Mouse (Mus musculus): ENCODE measurements at regions not wholly inside any gene's neighbourhood (a gene's known extent, or its start where the extent isn't known, plus 50 kb on each side); places are given as distances from the start of the nearest gene placed in this dataset.

DNA sequence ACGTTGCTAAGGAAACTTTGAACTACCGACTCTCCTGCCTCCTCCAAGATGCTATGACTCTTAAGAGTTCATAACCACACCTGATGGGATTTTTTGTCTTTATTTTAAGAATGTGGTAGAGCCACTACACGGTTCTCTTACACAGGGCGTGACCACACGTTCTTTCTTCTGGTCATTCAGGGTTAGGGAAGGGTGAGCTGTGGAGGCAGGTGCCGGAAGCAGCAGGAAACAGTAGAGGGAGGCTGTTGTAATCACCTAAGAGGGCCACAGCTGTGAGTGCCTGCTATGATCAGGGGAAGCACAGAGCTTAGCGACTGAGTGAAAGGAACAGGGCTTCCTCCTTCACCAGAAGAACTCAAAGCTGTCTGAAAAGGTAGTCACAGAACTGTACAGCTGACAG is 50.6 kb upstream of the Larp1 start:
- DNase-seq (ENCODE audit: low spot score in 2 of 2) = no peak

DNA sequence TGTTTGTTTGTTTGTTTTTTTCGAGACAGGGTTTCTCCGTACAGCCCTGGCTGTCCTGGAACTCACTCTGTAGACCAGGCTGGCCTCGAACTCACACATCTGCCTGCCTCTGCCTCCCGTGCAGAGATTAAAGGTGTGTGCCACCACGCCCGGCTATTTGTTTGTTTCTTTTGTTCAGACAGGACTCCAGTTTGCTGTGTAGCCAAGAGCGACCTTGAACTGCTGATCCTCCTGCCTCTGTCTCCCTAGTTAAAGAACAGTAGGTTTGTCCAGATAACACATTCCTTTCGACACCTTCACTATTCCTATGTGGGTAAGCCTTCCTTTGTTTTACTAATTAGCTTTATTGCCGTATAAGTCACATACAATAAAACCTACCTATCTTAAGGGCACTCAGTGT is 52.0 kb upstream of the Larp1 start:
- DNase-seq (ENCODE audit: low spot score in 2 of 2) = no peak

DNA sequence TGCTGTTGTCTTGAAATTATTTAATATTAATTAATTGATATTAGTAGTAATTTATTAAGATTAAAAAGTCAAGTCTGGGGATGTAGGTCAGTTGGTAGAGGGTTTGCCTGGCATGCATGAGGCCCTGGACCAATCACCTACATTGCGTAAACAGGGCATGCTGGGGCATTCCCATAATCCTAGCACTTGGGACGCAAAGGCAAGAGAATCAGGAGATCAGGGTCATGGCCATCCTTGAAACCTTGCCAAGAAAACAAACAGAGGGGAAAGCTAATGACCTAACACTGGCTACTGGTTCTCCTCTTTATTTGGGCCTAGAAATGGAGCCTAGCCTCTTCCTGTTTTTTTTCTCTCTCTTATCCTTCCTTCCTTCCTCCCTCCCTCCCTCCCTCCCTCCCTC is 52.8 kb upstream of the Larp1 start:
- no peak for DNase-seq (ENCODE audit: low spot score in 2 of 2)

DNA sequence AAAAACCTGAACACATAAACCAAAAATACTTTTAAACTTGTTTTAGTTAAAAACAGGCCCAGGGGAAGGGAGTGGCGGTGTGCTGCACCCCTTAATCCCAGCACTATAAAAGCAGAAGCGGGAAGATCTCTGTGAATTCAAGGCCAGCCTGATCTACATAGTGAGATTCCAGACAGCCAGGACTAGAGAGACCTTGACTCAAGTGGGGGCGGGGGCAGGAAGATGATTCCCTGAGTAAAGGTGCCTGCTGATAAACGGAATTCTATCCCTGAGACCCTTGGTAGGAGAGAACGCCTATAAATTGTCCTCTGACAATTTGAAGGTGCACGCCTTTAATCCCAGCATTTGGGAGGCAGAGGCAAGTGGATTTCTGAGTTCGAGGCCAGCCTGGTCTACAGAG is 53.4 kb upstream of the Larp1 start:
- DNase-seq (ENCODE audit: low spot score in 2 of 2) = no peak

DNA sequence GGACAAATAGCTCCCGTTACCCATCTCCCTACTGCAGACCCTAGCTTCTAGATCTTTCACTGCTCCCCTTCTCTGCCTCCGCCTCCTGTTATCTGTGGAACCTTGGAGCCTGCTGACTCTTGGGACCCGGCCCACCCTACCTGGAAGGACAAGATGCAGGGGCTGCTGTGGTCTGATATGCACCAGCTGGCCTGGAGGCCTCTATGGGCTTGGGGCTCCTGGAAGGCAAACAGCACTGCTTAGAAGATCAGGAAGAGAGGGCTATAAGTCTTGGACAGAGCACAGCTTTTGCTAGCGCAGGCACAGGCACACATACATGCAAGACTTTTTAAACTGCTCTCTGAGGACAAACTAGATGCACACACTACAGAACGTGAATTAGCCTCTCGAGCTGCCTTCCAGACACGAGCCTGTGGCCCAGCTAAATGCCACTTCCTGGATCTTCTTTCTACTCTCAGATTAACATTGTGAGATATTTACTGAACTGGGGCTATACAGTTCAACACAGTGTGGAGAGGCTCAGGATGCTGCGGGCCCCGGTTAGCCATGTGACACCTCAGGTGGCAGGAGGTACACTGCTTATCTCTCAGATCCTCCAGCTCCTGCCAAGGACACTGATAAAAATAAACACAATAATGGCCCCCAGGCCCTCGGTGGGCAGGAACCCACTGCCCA is 54.2 kb upstream of the Larp1 start:
- DNase-seq (ENCODE audit: low spot score in 2 of 2) = no peak

DNA sequence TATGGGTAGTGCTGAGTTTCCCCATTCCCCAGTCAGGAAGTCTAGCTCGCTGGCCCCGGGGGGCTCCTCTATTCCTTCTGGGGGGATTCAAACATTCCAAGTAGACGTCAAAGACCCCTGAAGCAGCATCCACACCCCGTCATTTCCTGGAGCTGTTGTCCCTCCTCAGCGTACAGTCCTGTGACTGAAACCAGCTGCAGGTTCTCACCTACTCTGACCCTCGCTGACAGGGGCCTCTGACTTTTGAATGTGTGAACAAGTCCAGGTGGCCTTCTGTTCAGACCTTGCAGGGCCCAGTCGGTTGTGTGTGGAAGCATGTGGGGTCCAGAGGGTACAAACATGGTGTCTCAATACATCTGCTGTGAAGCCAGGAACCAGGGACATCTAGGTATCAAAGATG is 55.2 kb upstream of the Larp1 start:
- DNase-seq (ENCODE audit: low spot score in 2 of 2) = no peak

DNA sequence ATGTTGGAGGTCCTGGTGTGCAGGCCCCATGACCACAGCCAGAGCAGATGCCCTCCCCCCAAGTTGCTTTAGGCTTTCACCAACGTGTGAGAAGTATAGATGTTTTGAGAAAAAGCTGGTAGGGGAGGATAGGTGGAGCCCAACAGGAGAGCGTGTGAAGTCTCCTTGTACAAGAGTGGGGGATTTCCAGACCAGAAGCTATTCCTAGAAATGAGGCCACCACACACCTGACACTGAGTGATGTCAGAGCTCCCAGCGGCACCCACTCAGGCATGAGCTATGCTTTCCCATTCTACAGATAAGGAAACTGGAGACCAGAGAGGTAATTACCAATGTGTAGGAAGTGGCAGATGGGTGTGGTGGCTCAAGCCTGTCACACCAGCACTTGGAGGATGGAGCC is 56.2 kb upstream of the Larp1 start:
- no peak for DNase-seq (ENCODE audit: low spot score in 2 of 2)

DNA sequence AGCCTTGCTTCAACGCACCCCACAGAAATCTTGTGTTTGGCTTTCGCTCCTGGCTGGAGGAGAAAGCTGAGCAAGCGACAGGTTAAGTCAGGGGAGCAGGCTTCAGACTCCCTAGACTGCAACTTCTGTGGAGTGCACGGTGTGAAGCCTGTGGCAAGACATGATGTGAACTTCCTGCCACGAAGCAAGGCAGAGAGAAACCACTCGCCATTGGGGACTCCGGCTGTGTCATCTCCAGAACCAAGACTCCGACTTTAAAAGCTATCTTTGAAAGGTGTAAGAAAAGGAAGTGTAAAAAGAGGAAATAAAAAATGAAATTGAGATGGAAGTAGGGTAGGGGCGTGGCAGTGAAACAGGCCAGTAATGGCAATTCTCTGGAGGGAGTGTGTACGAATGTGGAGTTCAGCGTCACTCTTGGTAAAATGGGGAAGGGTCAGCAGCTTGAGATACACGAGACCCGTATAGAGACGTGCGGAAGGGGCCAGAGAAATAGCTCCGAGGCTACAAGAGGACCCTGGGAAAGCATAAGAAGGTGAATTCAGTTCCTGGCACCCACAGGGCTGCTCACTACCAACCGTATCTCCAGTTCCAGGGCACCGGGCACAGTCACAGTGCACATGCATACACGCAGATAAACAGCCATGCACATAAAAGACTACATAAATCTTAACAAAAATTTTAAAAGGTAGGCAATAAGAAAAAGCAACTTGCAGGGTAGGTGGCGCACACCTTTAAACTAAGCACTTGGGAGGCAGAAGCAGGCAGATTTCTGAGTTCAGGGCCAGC is 57.1 kb upstream of the Larp1 start:
- DNase-seq (ENCODE audit: low spot score in 2 of 2) = no peak

DNA sequence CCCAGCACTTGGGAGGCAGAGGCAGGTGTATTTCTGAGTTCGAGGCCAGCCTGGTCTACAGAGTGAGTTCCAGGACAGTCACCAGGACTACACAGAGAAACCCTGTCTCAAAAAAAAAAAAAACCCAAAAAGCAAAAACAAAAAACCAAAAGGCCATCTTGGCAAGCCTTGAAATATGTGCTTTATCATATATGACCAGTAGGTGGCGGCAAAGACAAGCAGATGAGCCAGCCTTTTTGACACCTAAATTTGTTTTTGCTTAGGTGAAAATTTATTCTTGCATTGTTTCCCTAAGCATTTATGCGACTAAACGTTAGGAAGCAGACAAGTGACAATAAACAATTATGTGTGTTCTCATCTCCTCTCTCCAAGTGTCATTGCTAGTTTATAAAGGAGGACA is 57.9 kb upstream of the Larp1 start:
- no peak for DNase-seq (ENCODE audit: low spot score in 2 of 2)

DNA sequence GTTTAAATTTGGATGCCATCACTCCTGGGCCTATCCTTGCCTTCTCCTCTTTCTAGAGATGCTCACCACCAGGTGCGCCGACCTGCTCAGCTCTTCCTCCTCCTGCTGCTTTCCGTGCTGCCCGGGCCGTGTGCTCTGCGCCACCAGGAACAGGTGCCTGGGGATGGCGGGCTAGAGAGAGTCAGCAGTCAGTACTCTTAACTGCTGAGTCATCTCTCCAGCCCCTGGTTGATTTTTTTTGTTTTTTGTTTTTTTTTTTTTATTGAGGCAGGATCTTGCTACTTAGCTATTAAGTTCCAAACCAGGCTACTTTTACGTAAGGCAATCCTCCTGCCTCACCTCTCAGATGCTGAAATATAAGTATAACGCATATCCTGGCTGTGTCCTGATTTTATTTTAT is 59.8 kb upstream of the Larp1 start:
- DNase-seq (ENCODE audit: low spot score in 2 of 2) = no peak

DNA sequence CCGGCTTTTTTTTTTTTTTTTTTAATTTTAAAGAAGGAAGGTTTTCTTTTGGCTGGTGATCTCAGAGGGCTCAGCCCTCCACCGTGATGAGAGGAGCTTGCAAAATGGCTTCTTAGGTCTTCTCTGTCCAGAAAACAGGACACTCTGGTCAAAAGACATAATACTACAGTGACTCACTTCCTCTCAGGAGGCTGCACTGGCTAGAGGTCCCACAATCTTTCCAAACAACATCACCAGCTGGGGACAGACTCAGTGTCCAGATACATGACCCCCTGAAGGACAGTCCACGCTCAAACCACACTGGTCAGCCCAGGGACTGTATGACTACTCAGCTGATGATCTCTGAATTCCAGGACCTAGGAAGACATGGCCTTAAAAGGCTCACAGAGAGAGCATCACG is 61.5 kb upstream of the Larp1 start:
- no peak for DNase-seq (ENCODE audit: low spot score in 2 of 2)

DNA sequence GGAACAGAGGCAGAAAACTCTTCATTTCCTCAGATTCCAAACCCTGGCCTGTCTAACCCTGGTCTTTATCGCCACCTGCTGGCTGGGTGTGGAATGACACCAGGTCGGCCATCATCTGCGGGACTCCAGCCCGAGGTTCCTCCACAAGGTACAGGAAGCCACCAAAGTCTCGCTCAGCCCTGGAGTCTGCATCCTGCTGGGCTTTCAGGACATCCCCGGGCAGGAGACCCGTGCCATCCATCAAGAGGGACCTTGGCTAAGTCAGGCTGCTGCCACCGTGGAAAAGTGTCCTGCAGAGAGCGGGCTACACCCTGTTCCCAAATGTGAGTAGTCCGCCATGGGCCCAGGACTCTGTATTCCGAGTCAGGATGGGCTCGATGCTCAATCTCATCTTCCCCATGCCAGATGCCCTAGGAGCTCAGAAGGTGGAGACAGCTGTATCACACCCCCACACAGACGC is 74.4 kb upstream of the Larp1 start:
- DNase-seq (ENCODE audit: low spot score in 2 of 2) = peak; percentile 31 to 94

DNA sequence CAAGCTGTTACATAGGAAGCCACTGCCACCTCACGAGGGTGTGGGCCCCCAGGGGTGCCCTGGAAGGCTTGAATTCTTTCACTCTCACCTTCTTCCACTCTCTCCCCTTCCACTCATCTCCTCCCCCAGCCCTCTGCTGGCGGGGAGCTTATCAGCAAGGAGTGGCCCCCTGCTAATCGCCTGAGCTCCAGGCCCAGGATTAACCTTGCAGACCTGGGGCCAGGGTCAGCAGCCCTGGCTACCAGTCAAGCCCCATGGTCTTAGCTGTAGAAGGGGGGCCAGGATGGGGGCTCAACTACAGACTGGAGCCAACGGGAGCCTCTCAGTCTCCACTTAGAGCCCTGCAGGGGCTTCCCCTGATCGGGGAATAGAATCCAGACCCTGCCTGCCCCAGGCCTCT is 75.8 kb upstream of the Larp1 start:
- no peak for DNase-seq (ENCODE audit: low spot score in 2 of 2)

DNA sequence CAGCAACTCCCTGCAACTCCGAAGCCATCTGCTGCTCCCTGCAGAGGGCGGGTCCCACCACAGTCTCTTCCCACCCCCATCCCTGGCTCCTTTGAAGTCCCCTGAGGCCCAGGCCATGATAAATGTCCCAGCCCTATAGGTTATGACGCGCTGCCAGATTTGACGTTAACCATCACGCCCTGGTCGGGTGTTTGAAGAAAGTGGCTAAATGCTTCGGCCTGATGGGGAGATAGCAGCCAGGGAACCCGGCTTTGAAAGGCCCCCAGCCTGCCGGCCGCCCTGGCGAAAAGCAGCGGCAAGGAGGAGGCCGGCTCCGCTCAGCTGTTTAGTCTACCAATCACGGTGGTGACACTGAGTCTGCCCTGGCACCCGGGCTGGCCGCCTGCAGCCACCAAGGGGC is 79.4 kb upstream of the Larp1 start:
- DNase-seq (ENCODE audit: low spot score in 2 of 2) = no peak

DNA sequence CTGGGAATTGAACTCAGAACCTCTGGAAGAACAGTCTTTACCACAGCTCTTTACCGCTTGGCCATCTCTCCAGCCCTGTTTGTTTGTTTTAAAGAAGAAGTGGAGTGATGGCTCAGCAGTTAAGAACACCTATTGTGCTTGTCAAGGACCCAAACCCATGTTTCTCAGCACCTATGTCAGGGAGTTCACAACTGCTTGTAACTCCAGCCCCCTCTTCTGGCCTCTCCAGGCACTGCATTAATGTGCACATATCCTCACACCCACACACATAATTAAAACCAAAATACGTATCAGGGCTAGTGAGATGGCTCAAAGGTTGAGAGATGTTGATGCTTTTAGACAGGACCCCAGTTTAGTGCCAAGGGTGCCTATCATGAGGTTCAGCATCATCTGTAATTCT is 87.6 kb upstream of the Hand1 start:
- no peak for DNase-seq (ENCODE audit: low spot score in 2 of 2)

DNA sequence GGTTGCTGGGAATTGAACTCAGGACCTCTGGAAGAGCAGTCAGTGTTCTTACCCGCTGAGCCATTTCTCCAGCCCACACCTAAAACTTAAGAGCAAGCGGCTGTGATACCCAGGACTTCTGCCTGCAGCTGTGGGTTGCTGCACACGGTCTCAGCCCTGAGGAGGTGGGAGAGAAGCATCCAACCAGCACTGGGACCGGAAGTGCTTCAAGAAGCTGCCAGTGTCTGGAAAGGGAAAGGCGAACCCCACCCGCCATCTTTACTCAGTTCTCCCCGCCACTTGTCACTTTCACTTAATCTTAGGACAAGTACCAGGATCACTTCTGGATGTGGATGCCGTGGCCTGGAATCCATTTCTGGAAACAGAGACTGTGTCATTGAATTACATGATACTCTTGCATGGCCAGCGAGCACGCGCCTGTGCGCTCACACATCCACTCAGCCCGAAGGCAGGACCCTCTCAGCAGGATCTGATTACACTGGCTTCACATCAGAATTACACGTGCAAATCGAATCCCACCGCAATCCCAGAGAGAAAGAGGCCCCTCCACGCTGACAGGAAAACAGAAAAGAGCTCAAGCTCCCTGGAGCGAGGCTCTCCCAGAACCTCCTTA is 85.9 kb upstream of the Hand1 start:
- DNase-seq (ENCODE audit: low spot score in 2 of 2) = no peak

DNA sequence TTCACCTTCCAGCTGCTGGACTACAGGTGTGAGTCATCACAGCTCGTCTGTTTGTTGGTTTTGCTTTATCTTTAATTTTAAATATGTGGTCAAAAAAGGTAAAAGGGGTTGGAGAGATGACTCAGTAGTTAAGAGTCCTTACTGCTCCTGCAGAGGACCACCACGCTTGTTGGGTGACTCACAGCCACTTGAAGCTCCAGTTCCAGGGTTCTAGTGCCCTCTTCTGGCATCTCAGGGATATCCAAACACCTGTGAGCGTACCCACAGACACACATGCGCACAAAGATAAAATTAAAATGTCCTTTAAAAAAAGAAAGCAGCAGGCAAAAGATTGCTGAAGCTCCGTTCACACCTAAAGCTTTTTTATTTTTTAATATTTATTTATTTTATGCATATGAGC is 85.4 kb upstream of the Hand1 start:
- DNase-seq (ENCODE audit: low spot score in 2 of 2) = no peak

DNA sequence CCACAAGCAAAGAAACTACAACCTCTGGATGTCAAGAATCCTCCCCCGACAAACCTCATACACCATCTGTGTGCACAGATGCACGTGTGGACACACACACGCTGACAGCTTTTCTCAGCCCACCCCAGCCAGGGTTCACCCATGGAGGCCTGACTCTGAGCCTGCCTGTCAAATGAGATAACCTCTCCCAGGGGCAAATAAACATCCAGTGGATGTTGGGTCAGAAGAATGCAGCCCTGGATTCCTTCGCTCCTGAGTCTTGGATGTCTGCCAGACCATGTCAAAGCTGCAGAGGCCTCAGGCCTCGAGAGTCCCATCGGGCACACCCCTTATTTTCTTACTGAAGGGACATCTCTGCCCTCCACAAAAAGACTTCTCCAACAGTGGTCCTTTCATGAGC is 83.4 kb upstream of the Hand1 start:
- DNase-seq (ENCODE audit: low spot score in 2 of 2) = no peak

DNA sequence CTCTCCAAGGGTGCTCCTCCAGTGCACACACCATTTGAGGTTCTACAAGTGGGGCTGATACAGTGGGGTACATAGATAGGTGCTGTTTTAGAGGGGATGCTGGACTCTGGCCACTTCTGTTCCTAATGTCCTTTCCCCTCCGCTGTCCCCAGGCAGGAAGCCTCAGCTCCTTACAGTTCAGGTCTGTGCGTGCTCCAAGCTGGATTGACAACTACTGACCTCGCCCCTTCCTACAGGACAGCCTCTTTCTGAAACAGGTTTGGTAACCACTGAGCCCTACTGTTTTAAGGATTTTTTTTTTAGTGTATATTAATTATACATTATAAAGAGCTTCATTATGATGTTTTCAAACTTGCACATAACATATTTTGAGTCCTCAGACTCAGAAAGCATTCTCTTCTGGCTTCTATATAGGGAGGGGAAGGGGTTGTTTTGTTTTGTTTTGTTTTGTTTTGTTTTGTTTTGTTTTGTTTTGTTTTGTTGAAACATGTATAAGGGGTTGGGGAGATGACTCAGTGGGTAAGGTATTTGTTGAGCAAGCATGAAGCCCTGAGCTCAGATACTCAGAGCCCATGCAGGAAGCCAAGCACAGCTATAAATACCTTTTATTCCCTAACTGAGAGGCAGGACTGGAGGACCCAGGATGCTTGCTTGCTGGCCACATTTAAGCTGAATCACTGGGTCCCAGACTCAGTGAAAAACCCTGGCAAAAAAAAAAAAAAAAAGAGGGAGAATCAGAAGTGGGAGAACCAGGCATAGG is 81.4 kb upstream of the Hand1 start:
- no peak for DNase-seq (ENCODE audit: low spot score in 2 of 2)

DNA sequence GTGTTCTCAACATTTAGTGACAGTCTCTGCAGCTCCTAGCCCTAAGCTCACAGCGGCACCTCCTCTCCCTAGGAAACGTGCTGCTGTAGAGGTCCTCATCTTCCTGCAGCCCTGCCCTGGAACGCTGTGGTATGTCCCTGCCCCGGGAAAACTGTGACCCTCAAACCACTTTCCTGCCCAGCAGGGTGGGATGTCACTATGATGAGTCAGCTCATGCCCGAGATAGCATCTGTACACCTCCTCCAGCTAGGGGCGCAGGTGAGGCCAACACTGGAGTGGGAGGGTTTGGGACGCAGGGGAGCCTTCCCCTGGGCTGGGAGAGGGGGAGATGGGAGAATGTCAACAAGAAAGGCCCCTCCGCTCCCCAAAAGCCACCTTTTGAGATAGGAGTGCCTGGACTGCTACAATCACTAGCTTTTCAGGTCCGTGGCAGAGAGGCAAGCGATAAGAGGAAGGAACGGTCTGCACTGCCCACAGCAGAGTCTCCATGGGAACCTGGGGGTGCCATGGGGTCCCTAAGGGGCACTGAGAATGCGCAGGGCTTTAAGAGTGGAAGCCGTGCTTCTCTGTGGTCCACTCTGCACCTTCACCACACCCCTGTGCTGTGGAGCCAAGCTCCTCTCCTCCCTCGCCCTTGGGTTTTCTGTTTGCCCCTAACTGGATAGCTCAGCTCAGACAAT is 80.5 kb upstream of the Hand1 start:
- DNase-seq (ENCODE audit: low spot score in 2 of 2) = no peak

DNA sequence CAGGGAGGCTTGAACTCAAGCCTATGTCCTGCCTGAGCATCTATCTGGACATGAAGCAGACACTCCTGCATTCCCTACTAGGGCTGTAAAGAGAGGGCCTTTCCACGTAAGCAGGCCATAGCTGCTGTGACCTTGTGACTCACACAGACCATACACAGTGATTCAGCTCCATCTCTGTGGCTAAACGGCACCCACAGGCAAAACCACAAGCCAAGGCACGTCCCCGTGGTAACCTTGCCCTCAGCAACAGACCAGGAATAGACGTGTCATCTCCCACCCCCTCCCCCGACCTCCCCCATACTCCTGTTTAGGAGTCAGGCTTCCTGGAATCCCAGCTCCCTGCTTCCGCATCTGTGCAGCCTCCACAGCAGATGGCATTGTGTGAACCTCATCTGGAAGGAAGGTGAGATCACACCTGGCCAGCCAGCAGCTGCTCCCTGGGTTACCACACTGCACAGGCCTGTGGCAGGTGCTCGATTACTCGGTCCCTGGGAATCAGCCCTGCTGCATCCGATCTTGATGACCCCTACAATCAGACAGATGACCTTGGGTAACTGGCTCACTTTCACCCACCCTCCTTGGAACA is 79.2 kb upstream of the Hand1 start:
- no peak for DNase-seq (ENCODE audit: low spot score in 2 of 2)
